Mouse (Mus musculus): ENCODE measurements around the gene Gm17026.
"Not testable (repeated sequence)": the region's sequence is repeated elsewhere in the genome, so short reads cannot be mapped to it uniquely, and the experiment has no call there.

GRCm38 (mm10) chr14:42216766-42217537, 42.9 kb downstream of the Gm17026 start:
- TF ChIP-seq CTCF (IDR thresholded peaks at IDR 0.05; ENCODE audit: low read depth); EP300 (optimal IDR thresholded peaks at IDR 0.05): not testable (repeated sequence)
